Mouse (Mus musculus): ENCODE results near the gene Boc. TPM values are rescaled to one million over a fixed set of nuclear protein-coding genes. Genes with fewer than 3 reads are reported as not detected.

The Boc gene
- polyA plus RNA-seq, 1 experiment from 2014 or later = 30.8 TPM

- Histone ChIP-seq H3K9me3 (replicated peaks) (peaks cover 5% of the 10 kb centered on the region; the same call in 1 of the 2 replicates), H3K27me3 (ENCODE audit: low read depth, poor library complexity, severe bottlenecking) (no peaks in the 10 kb centered on the region), H3K27ac (replicated peaks) (peak overlapping the region; percentile 29), H3K36me3 (peaks cover 100% of the 10 kb centered on the region), H3K4me1 (peaks cover 33% of the 10 kb centered on the region), H3K4me3 (no peak overlapping the region)
- DNase-seq (ENCODE audit: low spot score) = no peak
- 65% methylated on average over 8 of the region's 8 CpGs for WGBS
Observed at GRCm38 (mm10) chr16:44494441-44495108, 64.1 kb downstream of the Boc start.

GRCm38 (mm10) chr16:44493868-44494267 is 64.8 kb downstream of the Boc start:
- DNase-seq (ENCODE audit: low spot score) = no peak
- Histone ChIP-seq H3K9me3 (replicated peaks) (no peaks in the 10 kb centered on the region; the same call in 1 of the 2 replicates), H3K27me3 (ENCODE audit: low read depth, poor library complexity, severe bottlenecking) (no peaks in the 10 kb centered on the region), H3K27ac (replicated peaks) (peak overlapping the region; percentile 29; the same call in 1 of the 2 replicates), H3K36me3 (peaks cover 100% of the 10 kb centered on the region), H3K4me1 (peaks cover 33% of the 10 kb centered on the region), H3K4me3 (no peak overlapping the region)
- 37% methylated on average over 6 of the region's 6 CpGs for WGBS

DNA sequence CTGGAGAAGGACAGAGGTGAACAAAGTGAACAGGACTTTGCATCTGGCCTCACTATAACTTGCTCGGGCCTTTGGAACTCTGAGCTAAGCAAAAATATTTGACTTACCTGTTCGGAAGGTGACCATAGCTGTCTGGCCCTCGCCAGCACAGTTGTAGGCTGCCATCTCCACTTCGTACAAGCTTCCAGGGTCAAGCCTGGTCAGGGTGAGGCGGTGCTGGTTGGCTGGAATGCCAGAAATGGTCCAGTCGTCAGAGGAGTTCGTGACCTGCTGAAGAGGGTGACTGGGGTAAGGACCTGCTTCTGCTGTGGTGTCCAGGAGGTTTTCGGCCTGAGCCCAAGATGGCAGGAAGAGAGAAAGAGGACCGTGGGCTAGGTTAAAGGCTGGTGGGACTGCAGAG is 66.0 kb downstream of the Boc start:
- no peak overlapping the region for H3K4me3 ChIP-seq
- H3K4me1 ChIP-seq = peaks cover 33% of the 10 kb centered on the region
- WGBS = 92% methylated on average over 9 of the region's 9 CpGs
- H3K27me3 ChIP-seq (ENCODE audit: low read depth, poor library complexity, severe bottlenecking) = no peaks in the 10 kb centered on the region
- no peak for DNase-seq (ENCODE audit: low spot score)
- no peaks in the 10 kb centered on the region for H3K9me3 ChIP-seq (replicated peaks)
- peak overlapping the region; percentile 29; the same call in 1 of the 2 replicates for H3K27ac ChIP-seq (replicated peaks)
- peaks cover 100% of the 10 kb centered on the region for H3K36me3 ChIP-seq

- no peak overlapping the region for H3K4me3 ChIP-seq
- no peak overlapping the region for H3K27ac ChIP-seq (replicated peaks)
- H3K9me3 ChIP-seq (replicated peaks) = no peaks in the 10 kb centered on the region
- no peak for DNase-seq (ENCODE audit: low spot score)
- WGBS = 96% methylated on average over 6 of the region's 6 CpGs
- peaks cover 38% of the 10 kb centered on the region for H3K4me1 ChIP-seq
- peaks cover 100% of the 10 kb centered on the region for H3K36me3 ChIP-seq
- no peaks in the 10 kb centered on the region for H3K27me3 ChIP-seq (ENCODE audit: low read depth, poor library complexity, severe bottlenecking)
Observed at GRCm38 (mm10) chr16:44492151-44492550, 66.5 kb downstream of the Boc start.

- H3K9me3 ChIP-seq (replicated peaks) = no peaks in the 10 kb centered on the region
- WGBS = 93% methylated on average over 9 of the region's 9 CpGs
- no peak overlapping the region for H3K27ac ChIP-seq (replicated peaks)
- H3K4me3 ChIP-seq = no peak overlapping the region
- DNase-seq (ENCODE audit: low spot score) = no peak
- H3K4me1 ChIP-seq = peaks cover 49% of the 10 kb centered on the region
- peaks cover 100% of the 10 kb centered on the region for H3K36me3 ChIP-seq
- H3K27me3 ChIP-seq (ENCODE audit: low read depth, poor library complexity, severe bottlenecking) = no peaks in the 10 kb centered on the region
Observed at GRCm38 (mm10) chr16:44491051-44491450, 67.6 kb downstream of the Boc start.

DNA sequence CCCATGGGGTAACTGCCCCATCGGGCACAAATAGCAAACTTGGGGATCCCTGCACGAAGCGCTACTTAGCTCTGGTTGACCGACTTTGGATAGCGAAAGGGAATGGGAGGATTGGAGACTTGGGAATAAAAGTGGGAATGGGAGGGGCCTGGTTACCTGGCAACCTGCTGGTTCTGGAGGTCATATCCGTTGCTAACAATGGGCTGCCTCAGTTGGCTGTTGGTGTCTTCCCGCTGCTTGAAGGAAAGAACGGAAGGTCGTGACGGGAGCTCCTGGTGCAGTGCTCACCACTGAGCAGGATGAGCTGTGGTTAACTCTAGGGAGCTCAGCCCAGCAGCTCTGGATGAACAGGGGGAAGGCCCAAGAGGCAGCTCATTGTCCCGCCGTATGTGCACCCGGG is 71.5 kb downstream of the Boc start:
- H3K36me3 ChIP-seq = peaks cover 96% of the 10 kb centered on the region
- WGBS = 68% methylated on average over 13 of the region's 13 CpGs
- no peaks in the 10 kb centered on the region for H3K9me3 ChIP-seq (replicated peaks)
- peaks cover 24% of the 10 kb centered on the region for H3K4me1 ChIP-seq
- H3K27me3 ChIP-seq (ENCODE audit: low read depth, poor library complexity, severe bottlenecking) = 0 out of 2 replicates have a peak, but pooled peaks cover 3% of the 10 kb centered on the region
- peak overlapping the region; percentile 63 for H3K27ac ChIP-seq (replicated peaks)
- peak; percentile 13 for DNase-seq (ENCODE audit: low spot score)
- no peak overlapping the region for H3K4me3 ChIP-seq

GRCm38 (mm10) chr16:44486612-44487011 is 72.1 kb downstream of the Boc start:
- Histone ChIP-seq H3K27ac (replicated peaks) (peak overlapping the region; percentile 55), H3K9me3 (replicated peaks) (no peaks in the 10 kb centered on the region), H3K36me3 (peaks cover 96% of the 10 kb centered on the region), H3K4me3 (no peak overlapping the region), H3K27me3 (ENCODE audit: low read depth, poor library complexity, severe bottlenecking) (0 out of 2 replicates have a peak, but pooled peaks cover 3% of the 10 kb centered on the region), H3K4me1 (peaks cover 29% of the 10 kb centered on the region)
- 93% methylated on average over 9 of the region's 9 CpGs for WGBS
- peak; percentile 12 for DNase-seq (ENCODE audit: low spot score)

DNA sequence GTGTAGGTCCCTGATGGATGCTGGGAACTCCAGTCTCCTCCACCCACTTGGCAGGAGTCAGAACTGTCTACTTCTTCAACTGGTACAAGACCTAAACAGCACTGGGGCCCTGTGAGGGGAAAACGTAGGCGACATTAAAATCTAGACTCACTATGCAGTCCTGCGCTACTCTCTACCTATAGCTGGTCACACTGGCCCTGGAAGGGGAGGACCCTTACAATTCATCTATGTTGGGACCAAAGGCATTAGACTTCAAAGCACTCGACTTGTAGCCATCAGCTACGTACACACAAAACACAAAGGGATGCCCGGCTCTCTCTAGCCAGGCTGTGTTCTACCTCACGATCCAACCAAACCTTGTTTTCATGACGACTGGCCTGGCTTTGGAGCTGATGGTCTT is 73.0 kb downstream of the Boc start:
- Histone ChIP-seq H3K27ac (replicated peaks) (peak overlapping the region; percentile 55; the same call in 1 of the 2 replicates), H3K4me3 (no peak overlapping the region), H3K4me1 (peaks cover 33% of the 10 kb centered on the region), H3K27me3 (ENCODE audit: low read depth, poor library complexity, severe bottlenecking) (0 out of 2 replicates have a peak, but pooled peaks cover 3% of the 10 kb centered on the region), H3K9me3 (replicated peaks) (no peaks in the 10 kb centered on the region), H3K36me3 (peaks cover 95% of the 10 kb centered on the region)
- peak; percentile 14 for DNase-seq (ENCODE audit: low spot score)
- 81% methylated on average over 8 of the region's 8 CpGs for WGBS

DNA sequence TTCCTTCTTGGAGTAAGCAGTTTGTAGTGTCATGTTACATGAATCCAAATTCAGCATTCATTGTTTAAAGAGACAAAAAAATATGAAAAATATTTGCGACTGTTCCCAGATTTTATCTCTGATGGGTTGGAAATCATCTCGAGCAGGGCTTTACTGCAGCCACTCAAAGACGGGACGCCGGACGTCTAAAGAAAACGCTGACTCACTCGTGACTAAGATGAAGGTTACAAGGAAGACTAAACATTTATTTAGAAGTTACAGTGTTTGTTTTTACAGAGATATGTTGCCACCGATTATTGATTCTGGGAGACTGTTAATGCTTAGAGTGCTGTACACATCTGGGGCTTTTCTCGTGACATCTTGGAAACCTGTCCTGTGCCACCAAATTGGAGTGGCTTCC is 73.9 kb downstream of the Boc start:
- Histone ChIP-seq H3K36me3 (peaks cover 94% of the 10 kb centered on the region), H3K27ac (replicated peaks) (no peak overlapping the region), H3K4me3 (no peak overlapping the region), H3K27me3 (ENCODE audit: low read depth, poor library complexity, severe bottlenecking) (0 out of 2 replicates have a peak, but pooled peaks cover 3% of the 10 kb centered on the region), H3K4me1 (peaks cover 33% of the 10 kb centered on the region), H3K9me3 (replicated peaks) (no peaks in the 10 kb centered on the region)
- DNase-seq (ENCODE audit: low spot score) = peak; percentile 11
- WGBS = 92% methylated on average over 10 of the region's 10 CpGs

DNA sequence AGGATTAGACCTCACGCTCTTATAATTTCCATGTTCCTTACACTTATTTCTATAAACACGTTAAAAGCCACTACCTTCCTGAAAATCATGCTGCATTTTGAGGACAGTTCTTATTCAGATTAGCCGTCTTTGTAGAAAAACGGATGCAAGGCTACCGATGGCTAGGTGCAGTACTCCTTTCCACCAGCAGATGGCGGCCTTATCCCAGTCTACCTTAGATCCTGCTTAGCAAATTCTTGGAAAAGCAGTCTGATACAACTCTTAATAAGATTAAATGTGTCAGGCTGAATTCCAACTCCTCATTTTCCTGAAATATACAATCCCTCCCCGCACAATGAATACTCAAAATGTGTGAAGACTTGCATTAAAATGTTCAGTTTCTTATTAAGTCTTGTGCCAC is 74.6 kb downstream of the Boc start:
- H3K27me3 ChIP-seq (ENCODE audit: low read depth, poor library complexity, severe bottlenecking) = 0 out of 2 replicates have a peak, but pooled peaks cover 3% of the 10 kb centered on the region
- H3K9me3 ChIP-seq (replicated peaks) = no peaks in the 10 kb centered on the region
- 10% methylated on average over 7 of the region's 7 CpGs for WGBS
- peaks cover 33% of the 10 kb centered on the region for H3K4me1 ChIP-seq
- H3K27ac ChIP-seq (replicated peaks) = no peak overlapping the region
- DNase-seq (ENCODE audit: low spot score) = peak; percentile 73
- H3K4me3 ChIP-seq = no peak overlapping the region
- H3K36me3 ChIP-seq = peaks cover 88% of the 10 kb centered on the region

- 47% methylated on average over 28 of the region's 28 CpGs for WGBS
- H3K4me3 ChIP-seq = no peak overlapping the region
- DNase-seq (ENCODE audit: low spot score) = peak; percentile 12
- no peak overlapping the region for H3K27ac ChIP-seq (replicated peaks)
- H3K36me3 ChIP-seq = peaks cover 69% of the 10 kb centered on the region
- H3K4me1 ChIP-seq = peaks cover 24% of the 10 kb centered on the region
- H3K27me3 ChIP-seq (ENCODE audit: low read depth, poor library complexity, severe bottlenecking) = 0 out of 2 replicates have a peak, but pooled peaks cover 3% of the 10 kb centered on the region
- H3K9me3 ChIP-seq (replicated peaks) = no peaks in the 10 kb centered on the region
Observed at GRCm38 (mm10) chr16:44481599-44482593, 76.8 kb downstream of the Boc start.

DNA sequence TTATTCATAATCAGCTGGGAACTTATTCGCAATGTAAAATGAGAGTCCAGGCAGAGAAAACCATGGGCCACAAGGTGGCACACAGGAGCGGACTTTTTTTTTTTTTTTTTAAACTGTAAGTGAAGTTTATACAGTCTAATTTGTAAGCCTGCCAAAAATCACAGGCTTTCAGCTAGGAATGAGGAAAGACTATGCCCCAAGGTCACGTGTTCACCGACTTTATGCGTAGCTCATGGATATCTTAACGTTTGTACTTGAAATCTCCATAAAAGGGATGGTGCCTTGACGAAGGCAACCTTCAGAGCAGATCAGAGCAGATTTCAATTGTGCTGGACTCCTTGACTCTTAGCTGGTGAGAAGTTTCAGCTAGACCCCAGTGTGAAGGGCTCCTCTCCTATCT is 78.1 kb downstream of the Boc start:
- Histone ChIP-seq H3K27ac (replicated peaks) (no peak overlapping the region), H3K36me3 (peaks cover 56% of the 10 kb centered on the region), H3K4me1 (peaks cover 11% of the 10 kb centered on the region), H3K9me3 (replicated peaks) (no peaks in the 10 kb centered on the region), H3K27me3 (ENCODE audit: low read depth, poor library complexity, severe bottlenecking) (0 out of 2 replicates have a peak, but pooled peaks cover 3% of the 10 kb centered on the region), H3K4me3 (no peak overlapping the region)
- peak; percentile 11 for DNase-seq (ENCODE audit: low spot score)
- WGBS = 85% methylated on average over 7 of the region's 7 CpGs
